Mouse (Mus musculus): ENCODE data around the gene Aig1.

- TF ChIP-seq CTCF (IDR thresholded peaks at IDR 0.05; ENCODE audit: borderline replicate concordance, insufficient read depth, low read depth, low read length) (no peak), POLR2A (IDR thresholded peaks at IDR 0.05; ENCODE audit: borderline replicate concordance, insufficient read depth, low read length) (no peak)
Observed at GRCm38 (mm10) chr10:13663476-13663875, 205.3 kb downstream of the Aig1 start.
